Mouse (Mus musculus): ENCODE results near the gene Gm21936.
"Not testable (repeated sequence)": the region's sequence is repeated elsewhere in the genome, so short reads cannot be mapped to it uniquely, and the experiment has no call there.

GRCm38 (mm10) chr12:87775655-87776054 lies 19.7 kb upstream of the Gm21936 start, which contains the start of gene Gm21319:
- TF ChIP-seq CTCF (IDR thresholded peaks at IDR 0.05; ENCODE audit: control insufficient read depth, insufficient read depth, insufficient read length); FOSL1 (IDR thresholded peaks at IDR 0.05; ENCODE audit: insufficient read depth, low read length, poor library complexity, severe bottlenecking): not testable (repeated sequence)

Measured in C2C12 (cell line).